Mouse (Mus musculus) CH12.LX (cell line): ENCODE measurements around the gene Serp2.

Source experiments
- CHD1 ChIP-seq: IDR thresholded peaks from 2 replicates; pipeline ENCODE4 v1.6.1; 2012; ENCODE audit warnings: low read depth, low read length, improper control_type of control experiment, inconsistent platforms
- CHD2 ChIP-seq: IDR thresholded peaks from 2 replicates; pipeline ENCODE4 v1.6.1; 2011; ENCODE audit warnings: low read length, improper control_type of control experiment
- CTCF ChIP-seq, 2 experiments: IDR thresholded peaks in 1 of 2; conservative IDR thresholded peaks in 1 of 2; 2 replicates each; pipeline ENCODE4 v1.5.1; 2011 to 2012; ENCODE audit warnings: low read depth in 2 of 2, low read length in 2 of 2, improper control_type of control experiment in 1 of 2, inconsistent platforms in 1 of 2, mild to moderate bottlenecking in 1 of 2, moderate library complexity in 1 of 2
- EP300 ChIP-seq: IDR thresholded peaks from 2 replicates; pipeline ENCODE4 v1.6.1; 2011; ENCODE audit warnings: low read length, improper control_type of control experiment
- JUND ChIP-seq: conservative IDR thresholded peaks from 2 replicates; pipeline ENCODE4 v1.6.1; 2011; ENCODE audit warnings: low read depth, low read length, improper control_type of control experiment
- MAX ChIP-seq: IDR thresholded peaks from 2 replicates; pipeline ENCODE4 v1.6.1; 2011; ENCODE audit warnings: low read length, improper control_type of control experiment
- POLR2A ChIP-seq: IDR thresholded peaks from 2 replicates; pipeline ENCODE4 v1.6.1; 2011; ENCODE audit warnings: low read depth, mild to moderate bottlenecking, improper control_type of control experiment, low read length
- POLR2AphosphoS2 ChIP-seq: IDR thresholded peaks from 2 replicates; pipeline ENCODE4 v1.6.1; 2011; ENCODE audit warnings: low read depth, low read length, improper control_type of control experiment
- SIN3A ChIP-seq: IDR thresholded peaks from 2 replicates; pipeline ENCODE4 v1.6.1; 2012; ENCODE audit warnings: low read length, improper control_type of control experiment, inconsistent platforms
- USF1 ChIP-seq: IDR thresholded peaks from 2 replicates; pipeline ENCODE4 v1.6.1; 2014; ENCODE audit warnings: low read depth, mild to moderate bottlenecking, inconsistent platforms, low read length, improper control_type of control experiment
- ZKSCAN1 ChIP-seq: IDR thresholded peaks from 2 replicates; pipeline ENCODE4 v1.6.1; 2012; ENCODE audit warnings: low read depth, inconsistent platforms, low read length, improper control_type of control experiment, borderline replicate concordance
- ZNF384 ChIP-seq: IDR thresholded peaks from 2 replicates; pipeline ENCODE4 v1.6.1; 2012; ENCODE audit warnings: low read depth, low read length, improper control_type of control experiment, inconsistent platforms

- TF ChIP-seq CTCF (conservative IDR thresholded peaks at IDR 0.05 in 1 of 2, IDR thresholded peaks at IDR 0.05 in 1 of 2; ENCODE audit: low read depth in 2 of 2, low read length in 2 of 2) (no peak), EP300 (no peak), ZKSCAN1 (no peak), POLR2AphosphoS2 (no peak), ZNF384 (no peak), CHD2 (no peak), POLR2A (no peak), CHD1 (no peak), SIN3A (no peak), USF1 (no peak), JUND (no peak), MAX (no peak)
Measured at GRCm38 (mm10) chr14:76508701-76509100, 48.0 kb downstream of the Serp2 start.
